ENCODE assay signal across 8 mouse cellular contexts in genomic region chr11:117408442-117409031, GRCm38 (mm10).
DNase-seq lines count a peak whose midpoint lies in the region; ATAC-seq lines count a peak whose summit lies in the region.

No protein-coding gene starts in this region.

- 8% methylated on average over 16 of the region's 16 CpGs for WGBS in limb, embryonic 15.5 days

- peak overlapping the region; percentile 58 for H3K4me2 ChIP-seq in limb, embryonic 15.5 days

- peaks cover 36% of the 10 kb centered on the region for H3K4me1 ChIP-seq in limb, embryonic 15.5 days

- no peaks in the 10 kb centered on the region for H3K9me3 ChIP-seq in limb, embryonic 15.5 days

- no peaks in the 10 kb centered on the region for H3K36me3 ChIP-seq in limb, embryonic 15.5 days

- no peak overlapping the region for H3K9ac ChIP-seq in limb, embryonic 15.5 days

- H3K27me3 ChIP-seq in limb, embryonic 15.5 days = peaks cover 35% of the 10 kb centered on the region

- H3K4me3 ChIP-seq in limb, embryonic 15.5 days = peak overlapping the region; percentile 29

- DNase-seq in frontal cortex, postnatal 10 days (ENCODE audit: low spot score in 2 of 2) = no peak
- peak; percentile 40 for DNase-seq in right cerebral cortex, postnatal 4 days
- DNase-seq in right cerebral cortex, adult 18-20 months = no peak
- DNase-seq in B cell, adult 2 months = no peak
- DNase-seq in spleen, postnatal 36 days (ENCODE audit: low spot score in 2 of 2) = no peak
- DNase-seq in retina, postnatal 1 day = no peak

- peak; percentile 27; the same call in 1 of the 2 replicates for ATAC-seq in frontal cortex, adult (ENCODE audit: low TSS enrichment)
- ATAC-seq in limb, embryonic 15.5 days (ENCODE audit: insufficient number of reproducible peaks, low FRiP score, low TSS enrichment, low read depth) = no peak

- H3K27ac ChIP-seq in limb, embryonic 15.5 days = no peak overlapping the region
